Mouse (Mus musculus) mouse trophoblast stem cell (cell line): ENCODE measurements around the gene Zbtb37.

Experiments
- in situ Hi-C, 2 experiments: fragments of 300-500 bp; cut with MseI, MboI; formaldehyde crosslinking; loops; 2 replicates in 1 of 2; 3 replicates in 1 of 2; pipeline ENCODE4 v1.15.1; 2025

The Zbtb37 gene

DNA sequence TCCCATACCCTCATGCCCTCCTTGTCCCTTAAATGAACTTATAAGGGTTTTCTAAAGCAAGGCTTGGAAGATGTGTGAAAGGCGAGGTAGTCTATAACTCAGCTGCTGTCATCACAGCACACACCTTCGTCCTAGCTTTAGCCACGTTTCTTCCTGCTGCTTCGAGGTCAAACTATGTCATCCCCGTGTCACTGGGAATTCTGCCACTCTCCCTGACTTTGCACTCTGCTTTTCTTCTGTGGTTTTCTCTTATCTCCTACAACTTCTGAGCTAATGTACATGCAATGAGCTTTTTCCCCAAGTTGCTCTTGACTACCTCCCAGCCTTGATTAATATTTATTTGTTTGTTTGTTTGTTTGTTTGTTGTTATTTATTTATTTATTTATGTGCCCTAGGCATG, 54.6 kb downstream of the Zbtb37 start:
- in situ Hi-C loops = no loop called here

GRCm38 (mm10) chr1:160978071-160978735, 56.4 kb downstream of the Zbtb37 start, which contains the start of gene Serpinc1:
Gene Serpinc1, plus strand, starts transcription at chr1:160978585.
- in situ Hi-C loops = no loop called here

GRCm38 (mm10) chr1:160968643-160969042, 66.0 kb downstream of the Zbtb37 start:
- in situ Hi-C loops = no loop called here

GRCm38 (mm10) chr1:160967268-160967667, 67.4 kb downstream of the Zbtb37 start:
- in situ Hi-C loops = no loop called here

DNA sequence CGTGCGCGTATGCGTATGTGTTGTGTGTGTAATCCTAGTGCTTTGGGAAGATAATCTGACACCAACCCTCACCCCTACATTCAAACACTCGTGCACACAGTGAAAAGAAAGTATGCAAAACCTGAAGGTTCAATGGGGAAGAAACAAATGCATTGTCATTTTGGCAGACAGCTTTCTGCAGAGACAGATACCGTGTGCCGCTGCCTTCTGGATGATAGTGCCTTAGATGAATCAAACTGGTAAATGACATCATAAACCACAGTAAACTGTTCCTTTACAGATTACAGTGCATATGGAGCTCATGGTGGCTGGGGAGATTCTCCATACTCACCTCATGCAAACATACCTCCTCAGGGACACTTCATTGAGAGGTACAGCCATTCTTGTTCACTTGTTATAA, 71.5 kb downstream of the Zbtb37 start:
- in situ Hi-C loops = no loop called here
